Comparison of ENCODE assay signal across 12 mouse cellular contexts in genomic region chr1:182143288-182143687, GRCm38 (mm10). TPM values are rescaled to one million over a fixed set of nuclear protein-coding genes. Genes with fewer than 3 reads are reported as not detected.
A peak's percentile ranks its signal among the peaks of the same experiment; 100 is the strongest.
DNase-seq lines count a peak whose midpoint lies in the region; ATAC-seq and TF ChIP-seq lines count a peak whose summit lies in the region.
"Had no signal": no experiment of that assay in that cellular context is flagged by ENCODE, and none has a peak within 500 bp of the region (broad histone marks: within the 10 kb centered on the region; RNA-seq: fewer than 3 reads in every experiment).

No protein-coding gene starts in this region.

- no peaks in the 10 kb centered on the region for H3K9me3 ChIP-seq in liver, postnatal 0 days (ENCODE audit: low read length)
- H3K9me3 ChIP-seq: megakaryocyte, embryonic 14.5 days had no signal

- peaks cover 8% of the 10 kb centered on the region for H3K4me1 ChIP-seq in testis, adult 2 months (ENCODE audit: control insufficient read depth, insufficient read depth, low read length)
- peaks cover 6% of the 10 kb centered on the region; the same call in 1 of the 2 replicates for H3K4me1 ChIP-seq in liver, postnatal 0 days (ENCODE audit: insufficient read depth)

- 68% methylated on average over 8 of the region's 8 CpGs for WGBS in liver, postnatal 0 days (ENCODE audit: insufficient replicate concordance)

- H3K36me3 ChIP-seq in testis, adult 2 months (ENCODE audit: control insufficient read depth, insufficient read depth, low read length), result no peaks in the 10 kb centered on the region
- no peaks in the 10 kb centered on the region for H3K36me3 ChIP-seq in liver, postnatal 0 days (replicated peaks; ENCODE audit: insufficient read depth, low read length)

- peak; percentile 27; the same call in 1 of the 2 replicates for TF ChIP-seq CTCF in gastrocnemius, adult 2 months (IDR thresholded peaks at IDR 0.05)
- peak; percentile 40; the same call in 1 of the 2 replicates for TF ChIP-seq CTCF in testis, adult 2 months (IDR thresholded peaks at IDR 0.05; ENCODE audit: control insufficient read depth, insufficient read depth, insufficient replicate concordance, low read depth, low read length)
- peak; percentile 58 for TF ChIP-seq CTCF in liver, postnatal 0 days (IDR thresholded peaks at IDR 0.05; ENCODE audit: low read depth)

- TF ChIP-seq POLR2A in testis, adult 2 months (IDR thresholded peaks at IDR 0.05; ENCODE audit: control insufficient read depth, low read depth, low read length), result no peak

- TF ChIP-seq EP300 in liver, postnatal 0 days (IDR thresholded peaks at IDR 0.05; ENCODE audit: low read depth), result no peak

- H3K4me3 ChIP-seq in gastrocnemius, adult 2 months, result no peak overlapping the region
- no peak overlapping the region for H3K4me3 ChIP-seq in testis, adult 2 months (ENCODE audit: control insufficient read depth, low read depth, low read length)
- no peak overlapping the region for H3K4me3 ChIP-seq in liver, postnatal 0 days (ENCODE audit: low read depth, low read length)

- H3K27me3 ChIP-seq in testis, adult 2 months (ENCODE audit: control insufficient read depth, insufficient read depth, low read length), result no peaks in the 10 kb centered on the region
- H3K27me3 ChIP-seq in liver, postnatal 0 days (ENCODE audit: insufficient read depth, low read length), result no peaks in the 10 kb centered on the region

- H3K4me2 ChIP-seq in liver, postnatal 0 days (ENCODE audit: low read depth, low read length), result no peak overlapping the region

- H3K27ac ChIP-seq in gastrocnemius, adult 2 months, result no peak overlapping the region
- H3K27ac ChIP-seq in testis, adult 2 months (ENCODE audit: control insufficient read depth, insufficient read depth, low read depth, low read length), result no peak overlapping the region
- no peak overlapping the region for H3K27ac ChIP-seq in liver, postnatal 0 days (ENCODE audit: low read depth)

- DNase-seq in gastrocnemius, adult 2 months, result no peak
- DNase-seq in gastrocnemius, postnatal 14 days, result no peak
- no peak for DNase-seq in testis, postnatal 14 days (ENCODE audit: low spot score)
- DNase-seq in liver, postnatal 0 days, result peak; percentile 47
- DNase-seq in right cerebral cortex, postnatal 25 days, result no peak
- DNase-seq in layer of hippocampus, adult 8-10 months (ENCODE audit: low spot score in 2 of 2), result no peak
- no peak for DNase-seq in ovary, postnatal 36 days (ENCODE audit: low spot score)
- DNase-seq: embryo, embryonic 11 days; right cerebral cortex, postnatal 4 days had no signal

- no peak overlapping the region for H3K9ac ChIP-seq in liver, postnatal 0 days (replicated peaks)

- no peak for ATAC-seq in liver, postnatal 0 days

- intact Hi-C loops in gastrocnemius, adult 2 months (cut with DNase I), result loop anchor here (5.0 kb wide), 1 partner anchor 416 kb away; no protein-coding TSS in a partner anchor
- intact Hi-C loops in gastrocnemius, postnatal 14 days (cut with DNase I; ENCODE audit: low total_unique reads), result loop anchor here (5.0 to 10.0 kb wide), 2 partner anchors 172 to 256 kb away; no protein-coding TSS in a partner anchor

RNA-seq across cellular contexts. Expression of gene Srp9, which starts 18.8 kb away (rescaled TPM):
- total RNA-seq in gastrocnemius, adult 2 months (2021), result 10 to 100 TPM; 41.1 to 44.9 TPM
- 10 to 100 TPM; 36.2 to 39.1 TPM for total RNA-seq in gastrocnemius, postnatal 14 days (2021)
- 96.3 and 98.7 TPM in 2 replicates for polyA plus RNA-seq in testis, adult 2 months (2012; rRNA removed)
- 109 and 119 TPM in 2 replicates for polyA plus RNA-seq in liver, postnatal 0 days (2015; fragmentation: Nextera tagmentation; extraction: Ambion mirVana)
- total RNA-seq in layer of hippocampus, adult 8-10 months (2022), result 10 to 100 TPM; 59.2 to 68.1 (median 65.4) TPM

RNA-seq across cellular contexts. Expression of gene Vmn1r1, which starts 21.0 kb away (rescaled TPM):
- total RNA-seq in gastrocnemius, adult 2 months (2021), result not detected
- not detected for total RNA-seq in gastrocnemius, postnatal 14 days (2021)
- not detected in 2 replicates for polyA plus RNA-seq in testis, adult 2 months (2012; rRNA removed)
- not detected in 2 replicates for polyA plus RNA-seq in liver, postnatal 0 days (2015; fragmentation: Nextera tagmentation; extraction: Ambion mirVana)
- total RNA-seq in layer of hippocampus, adult 8-10 months (2022), result not detected
- total RNA-seq: heart, adult 8-10 months had no signal
